Mouse (Mus musculus) ovary, postnatal 36 days (tissue): ENCODE measurements around the gene A430005L14Rik.
"Not testable (repeated sequence)": the region's sequence is repeated elsewhere in the genome, so short reads cannot be mapped to it uniquely, and the experiment has no call there.

Experiments
- DNase-seq: peaks from one replicate; pipeline ENCODE4 v3.0.0; 2022; ENCODE audit warnings: low spot score, mixed read lengths

A430005L14Rik gene

DNA sequence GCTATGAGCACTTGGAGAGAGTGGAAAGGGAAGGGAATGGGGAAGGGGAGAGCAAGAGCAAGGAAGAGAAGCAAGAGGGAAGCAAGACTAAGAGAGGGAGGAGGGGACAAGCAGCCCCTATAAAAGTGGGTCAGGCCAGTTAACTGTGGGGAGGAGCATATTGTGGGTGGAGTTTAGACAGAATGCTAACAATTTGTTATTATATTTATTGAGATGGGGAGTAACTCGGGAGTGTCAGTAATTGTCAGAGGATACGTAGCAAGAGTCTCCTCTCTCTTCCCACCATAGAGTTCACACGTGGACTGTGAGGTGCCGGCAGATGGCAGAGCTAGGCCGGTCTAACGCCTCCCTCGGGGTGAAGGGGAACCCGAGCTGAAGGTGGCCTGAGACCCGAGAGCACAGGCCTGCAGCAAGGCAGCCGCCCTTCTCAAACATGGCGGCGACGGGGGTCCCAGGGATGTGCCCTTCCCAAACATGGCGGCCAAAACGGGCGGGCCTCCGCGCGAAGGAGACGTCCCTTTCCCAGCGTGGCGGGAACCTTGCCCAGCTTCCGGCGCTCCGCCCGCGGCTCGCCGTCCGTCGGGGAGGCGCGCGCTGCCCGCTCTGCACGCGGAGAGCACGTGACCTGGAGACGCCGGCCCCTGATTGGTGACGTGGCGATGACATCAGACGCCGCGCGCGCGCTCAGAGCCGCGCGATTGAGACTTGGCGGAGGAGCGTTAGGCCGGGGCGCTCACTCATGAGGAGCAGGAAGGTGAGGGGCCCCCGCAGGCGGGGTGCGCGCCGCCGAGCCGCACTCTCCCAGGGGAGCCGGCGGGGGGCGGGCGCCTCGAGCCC is at the start of gene A430005L14Rik:
TSS of gene A430005L14Rik (plus strand) at position 669 of the 837 bp plus-strand sequence.
- peak; percentile 98 for DNase-seq

DNA sequence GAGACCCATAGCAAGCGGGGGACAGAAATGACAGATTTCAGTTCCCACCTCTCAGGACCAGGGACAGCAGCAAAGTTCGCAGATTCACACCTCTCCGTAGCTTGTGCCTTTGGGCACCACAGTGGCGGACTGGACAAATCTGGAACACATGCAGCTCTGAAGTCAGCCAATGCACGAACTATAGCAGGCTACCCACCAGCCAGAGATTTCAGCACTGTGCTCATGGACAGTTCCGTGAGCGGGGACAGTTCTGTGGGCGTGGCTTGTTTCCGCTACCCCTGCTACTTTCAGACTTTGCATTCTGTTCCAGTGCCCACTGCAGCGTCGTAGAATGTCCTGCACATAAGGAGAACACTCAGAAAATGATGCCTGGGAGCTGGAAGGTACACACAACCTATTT is 49.5 kb upstream of the A430005L14Rik start:
- peak; percentile 9 for DNase-seq

DNA sequence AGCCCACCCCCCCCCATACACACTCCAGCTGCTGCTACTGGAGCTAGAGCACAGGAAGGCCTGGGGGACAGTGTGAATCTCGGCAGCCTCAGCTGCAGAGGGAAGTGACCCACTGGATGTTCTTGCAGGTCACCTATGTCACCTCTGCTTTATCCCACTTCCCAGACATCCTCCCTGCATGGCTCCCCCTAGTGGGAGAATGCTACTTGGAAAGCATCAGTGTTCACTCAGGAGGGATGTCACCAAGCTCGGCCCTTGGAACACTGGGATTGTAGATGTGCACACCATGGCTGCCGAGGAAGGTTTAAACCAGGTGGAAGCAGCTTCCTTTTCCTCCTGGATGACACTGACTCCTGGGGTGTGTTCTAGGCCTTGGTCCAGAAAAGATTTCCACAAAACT is 43.4 kb upstream of the A430005L14Rik start:
- no peak for DNase-seq

DNA sequence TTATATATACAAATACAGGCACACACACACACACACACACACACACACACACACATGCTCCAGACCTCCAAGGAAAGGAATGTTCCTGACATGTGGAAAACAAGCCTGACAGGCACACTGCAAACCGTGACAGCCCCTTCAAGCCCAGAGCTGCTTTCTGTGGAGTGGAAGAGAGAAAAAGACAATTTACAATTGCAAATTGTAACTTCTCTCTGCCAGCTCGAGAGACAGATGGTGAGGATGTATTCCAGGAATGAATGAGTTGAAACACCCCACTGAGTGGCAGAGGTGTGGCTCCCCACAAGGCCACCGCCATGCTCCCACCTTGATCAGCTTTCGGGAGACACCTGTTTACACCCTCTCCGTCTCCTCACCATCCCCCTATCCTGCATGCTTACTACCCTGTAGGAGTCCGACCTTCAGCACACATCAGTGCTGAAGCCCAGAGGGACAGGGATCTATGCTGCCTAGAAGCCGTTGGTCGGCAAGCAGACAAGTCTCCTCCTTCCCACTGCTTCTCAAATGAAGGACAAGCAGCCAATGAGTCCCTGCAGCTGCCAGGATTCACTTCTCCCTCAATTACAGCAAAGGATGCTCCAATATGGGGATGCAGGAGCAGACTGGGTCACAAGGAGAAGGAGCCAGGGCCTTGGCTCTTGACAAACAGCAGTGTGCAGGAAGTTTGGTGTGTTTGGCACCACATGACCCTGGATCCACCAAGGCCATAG is 39.1 kb upstream of the A430005L14Rik start:
- DNase-seq = no peak

DNA sequence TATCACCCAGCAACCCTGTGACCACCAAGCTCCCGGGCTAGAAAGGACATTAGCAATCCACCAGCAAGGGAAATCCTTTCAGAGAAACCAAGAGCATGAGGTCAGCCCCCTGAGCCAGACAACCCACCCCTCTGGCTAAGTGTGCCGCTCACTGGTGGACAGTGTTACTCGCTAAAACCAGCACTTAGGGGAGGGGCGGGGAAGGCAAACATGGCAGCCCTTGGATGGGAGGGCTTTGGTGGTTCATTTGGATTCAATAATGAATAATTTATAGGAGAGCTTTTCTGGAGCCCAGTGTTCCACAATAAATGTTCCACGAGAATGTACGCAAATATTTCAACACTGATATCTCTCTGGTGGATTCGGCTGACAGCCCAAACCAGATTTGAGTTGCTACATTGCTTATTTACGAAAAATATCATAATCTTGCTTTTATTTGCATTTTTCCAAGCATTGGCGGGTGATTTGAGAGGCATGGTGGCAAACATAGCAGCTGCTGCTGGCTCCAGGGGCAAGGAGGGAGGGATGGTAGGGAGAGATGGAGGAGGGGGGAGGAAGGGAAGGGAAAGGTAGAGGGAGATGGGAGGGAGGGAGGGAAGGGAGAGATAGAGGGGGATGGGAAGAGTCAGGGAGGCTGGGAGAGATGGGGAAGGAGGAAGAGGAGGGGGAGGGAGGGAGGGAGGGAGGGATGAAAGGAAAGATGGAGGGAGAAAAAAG is 36.4 kb upstream of the A430005L14Rik start:
- no peak for DNase-seq

DNA sequence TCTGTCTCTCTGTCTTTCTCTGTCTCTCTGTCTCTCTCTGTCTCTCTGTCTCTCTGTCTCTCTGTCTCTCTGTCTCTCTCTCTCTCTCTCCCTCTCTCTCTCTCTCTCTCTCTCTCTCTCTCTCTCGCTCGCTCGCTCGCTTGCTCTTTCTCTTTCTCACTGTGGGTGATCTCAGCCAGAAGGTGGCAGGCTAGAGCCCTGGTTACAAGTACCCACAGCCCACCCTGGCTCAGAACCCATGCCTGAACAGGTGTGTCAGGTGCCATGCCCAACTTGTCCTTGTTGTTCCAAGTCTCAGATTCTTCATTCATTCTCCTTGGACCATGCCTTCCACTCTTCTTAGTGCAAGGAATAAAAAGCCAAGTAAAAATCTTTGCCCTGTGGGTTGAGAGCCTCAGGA is 34.9 kb upstream of the A430005L14Rik start:
- DNase-seq = not testable (repeated sequence)

DNA sequence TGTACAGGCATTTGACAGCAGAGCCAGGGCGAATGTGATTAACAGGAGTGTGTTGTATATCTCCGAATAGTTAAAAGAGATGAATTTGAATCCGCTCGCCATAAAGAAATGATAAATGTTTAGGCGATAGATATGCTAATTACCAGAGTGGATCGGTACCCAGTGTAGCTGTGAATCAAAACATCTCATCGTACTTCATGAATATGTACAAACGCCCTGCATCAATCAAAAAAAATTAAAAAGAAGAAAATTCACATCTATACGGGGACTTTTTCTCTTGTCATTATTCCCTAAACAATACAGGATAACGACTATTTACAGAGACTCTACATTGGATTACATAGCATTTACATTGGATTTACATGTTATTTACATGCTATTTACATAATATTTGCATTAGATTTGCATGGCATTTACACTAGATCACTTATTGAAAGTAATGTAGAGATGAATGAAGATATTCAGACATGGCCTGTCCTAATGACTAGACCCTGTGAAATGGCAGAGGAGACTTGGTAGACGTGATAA is 28.2 kb upstream of the A430005L14Rik start:
- no peak for DNase-seq

DNA sequence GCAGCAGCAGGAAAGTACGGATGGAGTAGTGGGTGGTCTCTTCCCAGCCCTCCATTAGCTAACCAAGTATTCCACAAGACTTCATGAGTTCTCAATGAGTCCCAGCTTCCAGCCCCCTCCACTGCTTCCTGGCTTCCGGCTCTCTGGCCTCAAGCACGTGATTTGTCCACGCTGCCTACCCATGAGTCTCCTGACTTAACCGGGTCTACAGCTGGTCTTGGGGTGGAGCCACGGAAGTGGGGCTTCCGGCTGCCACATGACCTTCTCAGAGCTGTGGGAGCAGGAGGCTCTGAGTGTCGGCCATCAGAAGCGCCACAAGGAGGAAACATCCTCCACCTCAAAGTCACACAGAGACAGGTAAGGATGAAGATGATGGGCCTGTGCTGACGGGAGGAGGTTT is 27.6 kb upstream of the A430005L14Rik start:
- no peak for DNase-seq

DNA sequence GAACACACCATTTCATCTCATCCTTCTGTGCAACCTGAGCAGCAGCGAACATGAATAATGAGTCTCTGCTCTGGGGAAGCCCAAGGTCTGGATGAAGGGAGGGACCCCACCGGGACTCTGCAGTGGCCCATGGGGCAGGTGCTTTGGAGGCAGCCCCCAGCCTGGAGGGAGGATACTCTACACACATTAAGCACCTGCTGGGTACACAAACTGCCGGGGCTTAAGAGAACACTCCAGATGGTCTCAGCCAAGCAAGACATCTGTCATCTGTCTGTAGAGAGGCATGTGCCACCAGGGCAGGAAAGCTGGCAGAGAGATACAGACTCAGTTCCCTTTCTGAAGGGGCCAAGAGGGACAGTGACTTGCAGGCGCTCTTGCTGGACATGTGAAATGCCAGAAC is 27.1 kb upstream of the A430005L14Rik start:
- DNase-seq = no peak

DNA sequence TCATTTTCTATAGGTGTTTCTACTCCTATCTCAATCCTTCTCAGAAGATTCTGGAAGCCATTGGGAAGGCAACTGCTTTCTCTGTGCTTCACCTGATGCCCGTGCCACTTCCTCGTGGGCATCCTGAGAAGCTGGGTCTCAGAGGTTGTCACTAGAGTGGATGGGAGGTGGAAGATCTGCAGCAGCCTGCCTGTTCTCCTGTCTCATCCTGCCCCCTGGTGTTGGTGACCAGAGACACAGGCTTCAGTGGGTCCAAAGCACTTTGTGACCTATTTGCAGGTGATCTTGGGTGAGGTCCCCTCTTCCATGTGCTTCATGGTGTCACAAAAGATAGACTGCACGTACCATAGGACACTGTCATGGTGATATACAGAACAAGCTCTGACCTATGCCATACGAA is 13.8 kb upstream of the A430005L14Rik start:
- no peak for DNase-seq

DNA sequence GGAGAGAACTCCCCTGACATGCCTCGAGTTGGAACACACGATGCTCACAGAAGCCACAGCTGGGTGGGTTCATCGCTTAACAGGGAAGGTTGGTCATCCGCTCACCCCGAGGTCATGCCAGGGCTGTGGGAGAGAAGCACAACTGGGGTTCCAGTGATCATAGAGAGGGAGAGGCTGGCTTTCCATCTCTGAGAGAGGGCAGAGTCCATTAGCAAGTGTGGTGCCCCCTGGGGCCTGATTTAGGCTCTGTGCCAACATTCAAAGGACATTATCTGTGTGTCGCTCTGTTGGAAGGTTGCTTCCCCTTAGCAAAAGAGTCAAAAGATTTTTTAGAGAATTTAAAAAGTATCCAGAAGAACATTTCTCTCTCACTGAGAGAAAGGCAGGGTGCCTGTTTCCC is 12.8 kb upstream of the A430005L14Rik start:
- no peak for DNase-seq

DNA sequence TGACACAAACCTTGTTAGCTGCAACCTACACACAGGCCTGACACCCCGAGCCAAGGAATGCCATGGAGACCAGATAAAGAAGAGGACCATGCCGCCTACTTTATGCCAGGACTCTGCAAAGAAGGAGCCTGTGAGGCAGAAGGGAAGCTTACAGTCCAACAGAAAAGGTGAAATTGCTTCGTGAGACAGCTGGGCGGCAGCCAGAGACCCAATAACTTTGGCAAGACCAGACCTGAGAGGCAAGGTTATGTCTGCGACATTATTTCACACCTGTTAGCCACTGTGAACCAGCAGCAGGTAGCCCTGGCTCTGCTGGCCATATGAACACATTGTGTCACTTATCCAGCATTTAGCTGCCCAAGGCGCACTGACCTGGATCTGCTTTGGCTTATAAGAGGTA is 11.3 kb upstream of the A430005L14Rik start:
- no peak for DNase-seq

DNA sequence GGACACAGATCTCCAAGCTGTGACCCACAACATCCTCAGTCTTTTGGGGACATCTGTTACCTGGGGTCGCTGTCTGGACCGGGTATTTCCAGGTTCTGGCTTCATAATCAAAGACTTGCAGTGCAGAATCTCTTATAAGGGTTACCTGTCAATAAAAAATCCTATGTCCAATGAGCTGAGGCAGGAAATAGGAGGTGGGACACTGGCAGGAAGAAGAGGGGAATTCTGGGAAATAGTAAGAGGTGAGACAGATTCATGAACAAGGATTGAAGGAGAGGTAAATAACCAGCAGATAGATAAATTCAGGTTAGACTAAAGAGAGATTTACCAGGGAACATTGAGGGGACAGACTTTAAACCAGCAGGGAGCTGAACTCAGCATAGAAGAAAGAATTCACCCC is 6.7 kb upstream of the A430005L14Rik start:
- no peak for DNase-seq

DNA sequence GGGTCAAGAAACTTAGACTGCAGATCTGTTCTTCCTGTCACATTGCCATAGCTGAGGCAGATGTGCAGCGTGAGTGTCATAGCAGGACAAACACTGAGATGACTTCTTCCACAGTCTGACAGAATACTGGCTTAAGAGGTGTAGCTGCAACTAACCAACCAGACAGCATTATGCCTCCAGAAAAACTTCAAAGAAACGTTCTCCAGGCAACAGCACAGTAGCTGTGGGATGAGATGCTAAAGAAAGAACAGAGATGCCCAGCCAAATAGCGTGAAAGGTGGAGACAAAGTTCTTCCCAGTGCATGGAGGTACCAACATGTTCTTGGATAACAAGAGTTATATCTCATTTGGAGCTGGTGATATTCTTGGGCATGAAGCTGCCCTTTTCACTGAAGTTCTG is 5.9 kb upstream of the A430005L14Rik start:
- DNase-seq = no peak

DNA sequence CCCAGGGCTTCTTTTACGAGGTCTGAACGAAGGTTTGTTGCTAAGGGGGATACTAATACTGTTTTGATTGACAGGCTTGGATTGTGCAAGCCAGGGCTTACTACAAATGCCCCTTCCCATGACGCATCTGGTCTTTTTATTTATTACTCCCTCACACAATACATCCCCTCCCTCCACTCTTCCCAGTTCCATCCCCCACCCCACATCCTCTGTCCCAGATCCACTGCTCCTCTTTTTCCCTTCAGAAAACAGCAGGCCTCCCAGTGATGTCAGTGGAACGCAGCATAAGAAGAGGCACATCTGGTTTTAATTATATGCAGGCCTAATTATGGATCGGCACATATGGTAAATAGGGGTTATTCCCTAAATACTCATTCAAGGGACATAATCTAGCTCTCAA is 5.3 kb upstream of the A430005L14Rik start:
- DNase-seq = no peak

DNA sequence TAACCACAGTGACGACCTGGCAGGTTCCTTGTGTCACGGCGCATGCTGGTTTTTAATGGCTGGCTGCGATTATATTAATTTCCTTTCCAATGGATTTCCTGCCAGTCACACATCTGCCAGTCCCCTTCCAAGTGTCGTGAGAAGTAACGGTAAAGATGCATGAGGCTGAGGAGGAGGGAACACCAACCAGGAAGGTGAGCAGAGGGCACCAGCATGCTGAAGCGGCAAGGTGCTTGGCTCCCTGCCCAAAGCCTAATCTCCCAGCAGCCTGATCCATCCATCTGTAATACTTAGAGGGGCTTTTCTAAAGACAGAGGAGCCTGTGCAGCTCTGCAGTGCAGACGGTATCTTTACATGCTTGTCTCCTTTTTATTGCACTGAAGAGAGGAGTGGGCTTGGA is 1.4 kb upstream of the A430005L14Rik start:
- no peak for DNase-seq

DNA sequence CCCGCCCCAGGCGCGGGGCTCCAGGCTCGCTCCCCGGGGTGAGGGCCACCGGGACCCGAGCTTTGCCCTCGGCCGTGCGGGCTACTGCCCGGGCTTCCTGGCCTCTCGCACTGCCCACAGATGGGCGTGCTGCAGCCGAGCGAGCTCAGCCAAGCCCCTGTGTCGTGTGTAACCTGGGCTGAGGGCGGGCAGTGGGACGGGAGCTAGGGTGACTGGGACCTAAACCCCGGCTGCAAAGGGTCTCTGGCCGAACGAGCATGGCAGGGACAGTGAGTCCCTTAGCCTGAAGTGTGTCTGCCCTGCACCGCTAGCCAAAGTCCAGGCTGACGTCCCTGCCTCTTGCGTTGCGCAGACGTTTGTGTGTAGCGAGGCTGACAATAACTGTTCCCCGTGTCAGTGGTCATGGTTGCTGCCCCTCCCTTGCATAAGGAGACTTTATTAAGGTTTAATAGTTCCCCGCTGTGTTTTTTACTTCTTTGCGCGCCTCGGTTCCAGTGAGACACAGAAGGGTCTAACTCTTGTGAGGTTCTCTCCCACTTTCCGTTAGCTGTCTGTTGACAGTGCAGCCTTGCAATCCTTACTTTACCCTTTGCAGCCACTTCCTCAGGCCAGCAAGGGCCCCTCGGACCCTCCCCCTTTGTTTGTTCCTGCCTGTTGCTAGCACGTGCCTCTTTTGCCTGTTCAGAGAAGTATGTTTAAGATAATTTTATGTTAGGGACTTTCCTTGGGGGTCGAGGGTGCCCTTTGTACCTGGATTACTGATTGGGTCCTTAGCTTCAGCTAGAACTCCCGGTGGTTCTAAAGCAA is 610 bp downstream of the A430005L14Rik start:
- DNase-seq = no peak

DNA sequence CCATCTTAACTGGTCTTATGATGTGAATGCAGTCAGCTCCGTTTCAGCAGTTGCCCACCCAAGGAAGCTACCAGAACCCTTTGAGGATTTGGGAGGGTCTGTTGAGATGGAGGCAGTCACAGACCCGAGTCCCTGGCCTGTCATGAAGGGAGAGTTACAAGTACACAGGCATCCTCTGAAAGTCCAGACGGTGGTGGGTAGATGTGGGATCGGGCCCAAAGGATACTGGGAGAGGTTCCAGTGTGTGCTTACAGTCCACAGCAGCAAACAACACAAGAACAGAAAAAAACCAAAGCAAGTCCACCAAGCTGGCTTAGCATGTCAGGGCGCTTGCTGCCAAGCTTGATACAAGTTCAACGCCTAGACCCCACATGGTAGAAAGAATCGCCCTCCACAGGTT is 5.6 kb downstream of the A430005L14Rik start:
- no peak for DNase-seq

DNA sequence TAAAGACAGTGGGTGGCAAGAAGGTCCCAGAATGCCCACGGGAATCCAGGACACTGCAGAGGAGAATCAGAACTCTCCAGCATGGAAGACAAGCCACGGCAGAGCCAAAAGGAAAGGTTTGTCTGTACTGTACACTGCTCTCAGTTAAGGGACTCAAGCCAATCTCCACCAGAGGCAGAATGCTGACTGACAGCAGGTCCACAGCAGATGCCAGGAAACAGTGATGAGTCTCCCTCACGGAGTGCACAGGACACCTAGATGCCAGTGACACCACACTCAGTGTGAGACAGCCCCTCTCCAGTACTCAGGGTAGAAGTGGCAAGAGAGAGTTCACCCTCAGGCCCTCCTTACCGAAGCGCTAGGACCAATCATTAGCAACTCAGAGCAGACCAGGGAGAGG is 9.6 kb downstream of the A430005L14Rik start:
- DNase-seq = no peak

DNA sequence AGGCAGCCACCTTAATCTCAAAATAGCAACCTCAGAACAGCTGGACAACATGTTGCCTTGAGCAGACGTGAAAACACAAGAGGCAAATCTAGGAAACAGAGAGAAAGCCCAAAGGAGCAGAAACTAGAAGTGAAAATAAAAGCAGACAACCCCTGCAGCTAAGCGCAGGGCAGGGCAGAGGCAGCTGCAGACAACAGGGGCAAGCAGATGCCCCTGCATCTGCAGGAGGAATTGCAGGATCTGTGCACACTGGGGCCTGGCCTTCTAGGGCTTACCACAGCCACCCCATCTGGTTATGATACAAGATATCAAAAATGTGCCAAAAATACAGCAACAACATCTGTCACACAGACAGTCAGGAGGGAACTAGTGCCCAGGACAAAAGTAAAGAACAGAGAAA is 10.5 kb downstream of the A430005L14Rik start:
- no peak for DNase-seq

DNA sequence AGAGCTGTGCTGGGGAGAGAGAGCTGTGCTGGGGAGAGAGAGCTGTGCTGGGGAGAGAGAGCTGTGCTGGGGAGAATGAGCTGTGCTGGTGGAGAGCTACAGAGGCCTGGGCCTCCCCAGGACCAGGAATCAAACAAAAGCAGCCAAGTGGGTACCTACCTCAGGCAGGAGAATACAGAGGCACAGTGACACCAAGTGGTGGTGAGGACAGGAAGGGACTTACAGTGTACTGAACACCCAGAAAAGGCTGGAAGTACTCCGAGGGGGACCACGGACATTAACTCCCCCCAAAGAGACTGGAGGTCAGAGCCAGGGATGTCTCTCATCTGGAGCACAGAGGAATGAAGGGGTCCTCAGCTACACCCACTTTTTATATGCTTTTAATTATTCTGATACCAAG is 11.0 kb downstream of the A430005L14Rik start:
- DNase-seq = no peak
